Mouse (Mus musculus): ENCODE results near the gene Selp. TPM values are rescaled to one million over a fixed set of nuclear protein-coding genes. Genes with fewer than 3 reads are reported as not detected.
A peak's percentile ranks its signal among the peaks of the same experiment; 100 is the strongest.

The Selp gene
- 0.06 TPM in 1 of 2 replicates, not detected in the other for polyA plus RNA-seq (2012; rRNA removed)

- DNase-seq (ENCODE audit: extremely low spot score in 1 of 2, low spot score in 1 of 2), result no peak
Observed at GRCm38 (mm10) chr1:164114947-164115493, at the start of gene Selp. Gene Selp, plus strand, starts transcription at chr1:164115264.

- no peak for DNase-seq (ENCODE audit: extremely low spot score in 1 of 2, low spot score in 1 of 2)
Observed at GRCm38 (mm10) chr1:164069261-164069660, 45.8 kb upstream of the Selp start.

GRCm38 (mm10) chr1:164070461-164070860, 44.6 kb upstream of the Selp start:
- DNase-seq (ENCODE audit: extremely low spot score in 1 of 2, low spot score in 1 of 2), result no peak

- no peak for DNase-seq (ENCODE audit: extremely low spot score in 1 of 2, low spot score in 1 of 2)
Observed at GRCm38 (mm10) chr1:164071111-164071510, 44.0 kb upstream of the Selp start.

- no peak for DNase-seq (ENCODE audit: extremely low spot score in 1 of 2, low spot score in 1 of 2)
Observed at GRCm38 (mm10) chr1:164072001-164072400, 43.1 kb upstream of the Selp start.

- DNase-seq (ENCODE audit: extremely low spot score in 1 of 2, low spot score in 1 of 2), result no peak
Observed at GRCm38 (mm10) chr1:164073091-164073490, 42.0 kb upstream of the Selp start.

GRCm38 (mm10) chr1:164073803-164074202, 41.3 kb upstream of the Selp start:
- DNase-seq (ENCODE audit: extremely low spot score in 1 of 2, low spot score in 1 of 2), result no peak

- DNase-seq (ENCODE audit: extremely low spot score in 1 of 2, low spot score in 1 of 2), result no peak
Observed at GRCm38 (mm10) chr1:164074606-164075140, 40.4 kb upstream of the Selp start.

- no peak for DNase-seq (ENCODE audit: extremely low spot score in 1 of 2, low spot score in 1 of 2)
Observed at GRCm38 (mm10) chr1:164075416-164075815, 39.6 kb upstream of the Selp start.

- no peak for DNase-seq (ENCODE audit: extremely low spot score in 1 of 2, low spot score in 1 of 2)
Observed at GRCm38 (mm10) chr1:164076441-164076840, 38.6 kb upstream of the Selp start.

GRCm38 (mm10) chr1:164077031-164077430, 38.0 kb upstream of the Selp start:
- DNase-seq (ENCODE audit: extremely low spot score in 1 of 2, low spot score in 1 of 2), result no peak

- DNase-seq (ENCODE audit: extremely low spot score in 1 of 2, low spot score in 1 of 2), result no peak
Observed at GRCm38 (mm10) chr1:164078323-164078741, 36.7 kb upstream of the Selp start.

GRCm38 (mm10) chr1:164079091-164079490, 36.0 kb upstream of the Selp start:
- no peak for DNase-seq (ENCODE audit: extremely low spot score in 1 of 2, low spot score in 1 of 2)

- no peak for DNase-seq (ENCODE audit: extremely low spot score in 1 of 2, low spot score in 1 of 2)
Observed at GRCm38 (mm10) chr1:164083046-164083445, 32.0 kb upstream of the Selp start.

GRCm38 (mm10) chr1:164086797-164087196, 28.3 kb upstream of the Selp start:
- DNase-seq (ENCODE audit: extremely low spot score in 1 of 2, low spot score in 1 of 2), result no peak

GRCm38 (mm10) chr1:164087872-164088271, 27.2 kb upstream of the Selp start:
- no peak for DNase-seq (ENCODE audit: extremely low spot score in 1 of 2, low spot score in 1 of 2)

GRCm38 (mm10) chr1:164096780-164097179, 18.3 kb upstream of the Selp start:
- DNase-seq (ENCODE audit: extremely low spot score in 1 of 2, low spot score in 1 of 2), result no peak

- no peak for DNase-seq (ENCODE audit: extremely low spot score in 1 of 2, low spot score in 1 of 2)
Observed at GRCm38 (mm10) chr1:164097911-164098310, 17.2 kb upstream of the Selp start.

GRCm38 (mm10) chr1:164098372-164098771, 16.7 kb upstream of the Selp start:
- DNase-seq (ENCODE audit: extremely low spot score in 1 of 2, low spot score in 1 of 2), result no peak

GRCm38 (mm10) chr1:164109763-164110162, 5.3 kb upstream of the Selp start:
- peak in 1 of 2 experiments; percentile 55 for DNase-seq (ENCODE audit: extremely low spot score in 1 of 2, low spot score in 1 of 2)

- DNase-seq (ENCODE audit: extremely low spot score in 1 of 2, low spot score in 1 of 2), result no peak
Observed at GRCm38 (mm10) chr1:164110591-164111329, 4.3 kb upstream of the Selp start.

GRCm38 (mm10) chr1:164114280-164114679, 784 bp upstream of the Selp start:
- DNase-seq (ENCODE audit: extremely low spot score in 1 of 2, low spot score in 1 of 2), result no peak

All from frontal cortex, adult 2 months (tissue).